Mouse (Mus musculus): Measurements from ENCODE around the gene Mmp15.

GRCm38 (mm10) chr8:95341721-95342120 is 10.3 kb upstream of the Mmp15 start:
- TF ChIP-seq POLR2A (IDR thresholded peaks at IDR 0.05; ENCODE audit: borderline replicate concordance, extremely low read depth, insufficient read depth, insufficient read length, poor library complexity, severe bottlenecking), result no peak
- no peak for TF ChIP-seq CTCF (IDR thresholded peaks at IDR 0.05; ENCODE audit: borderline replicate concordance, extremely low read depth, insufficient read depth, insufficient read length)

Measured in brain, embryonic 14.5 days (tissue).